Mouse (Mus musculus) activated CD4-positive, CD25-positive, alpha-beta regulatory T cell, adult 4 months (primary cell): Measurements from ENCODE around the gene Gpr135. TPM values are rescaled to one million over a fixed set of nuclear protein-coding genes. Genes with fewer than 3 reads are reported as not detected.
A peak's percentile ranks its signal among the peaks of the same experiment; 100 is the strongest.
"Not testable (repeated sequence)": the region's sequence is repeated elsewhere in the genome, so short reads cannot be mapped to it uniquely, and the experiment has no call there.

Source experiments
- ATAC-seq: one replicate; pipeline ENCODE4 v1.8.0; 2017
- polyA plus RNA-seq, 2 experiments: library from polyadenylated mRNA; unstranded; fragments of 100-300 nt; shearing (Covaris generic); gene quantifications; one replicate each; pipeline ENCODE4 v1.2.1; 2017

Gpr135 gene
- polyA plus RNA-seq, 2 experiments from 2014 or later, result not detected

GRCm38 (mm10) chr12:72052571-72052970 lies 18.4 kb downstream of the Gpr135 start:
- ATAC-seq, result no peak

GRCm38 (mm10) chr12:72050821-72051220 lies 20.1 kb downstream of the Gpr135 start:
- ATAC-seq, result no peak

GRCm38 (mm10) chr12:72050156-72050555 lies 20.8 kb downstream of the Gpr135 start:
- not testable (repeated sequence) for ATAC-seq

GRCm38 (mm10) chr12:72047513-72047912 lies 23.4 kb downstream of the Gpr135 start:
- peak; percentile 46 for ATAC-seq

- ATAC-seq, result no peak
Observed at GRCm38 (mm10) chr12:72041238-72041637, 29.7 kb downstream of the Gpr135 start.

GRCm38 (mm10) chr12:72039501-72039900 lies 31.4 kb downstream of the Gpr135 start:
- no peak for ATAC-seq

GRCm38 (mm10) chr12:72038866-72039265 lies 32.1 kb downstream of the Gpr135 start:
- no peak for ATAC-seq

GRCm38 (mm10) chr12:72037049-72037448 lies 33.9 kb downstream of the Gpr135 start:
- ATAC-seq, result no peak

- no peak for ATAC-seq
Observed at GRCm38 (mm10) chr12:72036097-72036661, 34.7 kb downstream of the Gpr135 start.

GRCm38 (mm10) chr12:72031794-72032193 lies 39.1 kb downstream of the Gpr135 start:
- ATAC-seq, result no peak

GRCm38 (mm10) chr12:72031171-72031570 lies 39.8 kb downstream of the Gpr135 start:
- no peak for ATAC-seq

- no peak for ATAC-seq
Observed at GRCm38 (mm10) chr12:72025275-72025795, 45.6 kb downstream of the Gpr135 start.

GRCm38 (mm10) chr12:72023572-72023971 lies 47.4 kb downstream of the Gpr135 start:
- ATAC-seq, result no peak

- ATAC-seq, result no peak
Observed at GRCm38 (mm10) chr12:72022790-72023189, 48.1 kb downstream of the Gpr135 start.

- ATAC-seq, result no peak
Observed at GRCm38 (mm10) chr12:72021543-72021942, 49.4 kb downstream of the Gpr135 start.

- ATAC-seq, result no peak
Observed at GRCm38 (mm10) chr12:72020285-72020684, 50.6 kb downstream of the Gpr135 start.

Other genes with a start within 250 kb of the Gpr135 start
- gene Daam1, start 240.0 kb downstream of the Gpr135 start, polyA plus RNA-seq, result 1 to 10 TPM; 1.9 to 2.0 TPM
- under 1 TPM; 0.25 to 0.40 TPM for gene L3hypdh, start 14.3 kb upstream of the Gpr135 start, polyA plus RNA-seq
- 10 to 100 TPM; 31.8 to 32.2 TPM for gene Jkamp, start 14.5 kb upstream of the Gpr135 start, polyA plus RNA-seq
- gene Ccdc175, start 113.9 kb upstream of the Gpr135 start, polyA plus RNA-seq, result not detected